Mouse (Mus musculus): ENCODE results near the gene Sulf2. TPM values are rescaled to one million over a fixed set of nuclear protein-coding genes. Genes with fewer than 3 reads are reported as not detected.

The Sulf2 gene
- total RNA-seq, 2 experiments from 2014 or later = 3.4 to 3.7 TPM

DNA sequence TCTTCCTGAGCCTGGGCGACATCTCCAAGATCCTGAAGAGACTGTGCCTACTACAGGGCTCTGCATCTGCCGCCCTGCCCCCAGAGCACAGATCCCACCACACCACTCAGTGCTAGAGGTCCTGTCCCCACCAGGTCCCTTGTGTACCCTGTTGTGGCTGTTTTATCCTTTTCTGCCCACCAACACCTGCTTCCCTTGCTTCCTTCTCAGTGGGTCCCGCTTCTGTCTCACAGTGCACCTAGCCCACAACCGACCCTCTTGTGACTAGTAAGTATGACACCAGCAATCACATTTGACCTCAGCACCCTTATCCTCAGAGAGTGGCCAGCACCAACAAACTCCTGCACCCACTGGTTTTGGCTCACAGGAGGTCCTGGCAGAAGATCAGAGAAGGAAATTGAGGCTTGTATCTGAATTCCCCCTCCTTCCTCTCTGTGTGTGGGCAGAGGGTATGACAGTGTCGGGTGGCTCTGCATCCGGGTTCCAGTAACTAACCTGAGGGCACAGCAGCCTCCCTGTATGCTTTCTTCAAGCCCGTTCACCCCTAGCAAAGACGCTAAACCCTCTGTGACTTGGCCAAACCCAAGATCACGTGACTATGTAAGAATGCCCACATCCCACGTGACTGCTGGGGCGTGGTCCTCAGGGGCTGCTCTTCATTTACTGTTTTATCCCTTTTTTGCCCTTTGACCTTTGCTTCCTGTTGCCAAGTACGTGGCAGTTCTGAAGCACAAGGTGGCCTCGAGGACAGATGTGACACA lies 29.8 kb downstream of the Sulf2 start:
- no peak for ATAC-seq (replicated peaks; ENCODE audit: low FRiP score, poor library complexity, severe bottlenecking)

DNA sequence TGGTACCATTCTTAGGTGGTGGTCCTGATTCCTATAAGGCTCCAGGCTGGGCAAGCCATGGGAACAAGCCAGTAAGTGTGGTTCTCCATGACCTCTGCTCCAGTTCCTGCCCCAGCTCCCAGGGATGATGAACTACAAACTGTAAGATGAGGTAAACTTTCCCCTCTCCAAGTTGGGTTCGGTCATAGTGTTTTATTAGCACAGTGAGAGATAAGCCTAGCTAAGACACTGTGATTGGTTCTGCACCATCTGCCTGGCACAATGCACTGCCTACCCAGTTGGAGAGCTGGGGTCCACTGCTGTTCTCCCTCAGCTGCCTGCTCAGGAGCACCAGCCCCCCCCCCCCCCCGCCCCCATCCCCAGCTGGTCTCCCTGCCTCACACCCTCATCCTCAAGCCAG lies 30.4 kb downstream of the Sulf2 start:
- ATAC-seq (replicated peaks; ENCODE audit: low FRiP score, poor library complexity, severe bottlenecking) = no peak

DNA sequence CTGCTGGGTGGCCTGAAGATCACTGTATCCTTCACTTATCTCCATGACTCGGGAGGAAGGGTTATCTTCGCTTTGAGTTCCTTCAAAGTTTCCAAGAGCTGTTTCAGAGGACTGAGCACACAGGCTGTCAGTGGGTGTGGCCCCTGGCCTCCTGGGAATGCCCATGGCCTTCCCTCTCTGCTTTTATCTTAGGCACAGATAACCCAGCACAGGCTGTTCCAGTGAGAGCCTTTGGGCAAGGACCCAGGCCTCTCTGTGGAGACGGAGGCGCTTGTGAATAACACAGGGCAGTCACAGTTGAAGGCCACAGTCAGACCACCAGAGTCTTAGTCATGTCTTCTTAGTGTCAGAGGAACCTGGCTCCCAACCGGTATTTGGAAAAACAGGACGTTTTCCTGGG lies 32.7 kb downstream of the Sulf2 start:
- no peak for ATAC-seq (replicated peaks; ENCODE audit: low FRiP score, poor library complexity, severe bottlenecking)

DNA sequence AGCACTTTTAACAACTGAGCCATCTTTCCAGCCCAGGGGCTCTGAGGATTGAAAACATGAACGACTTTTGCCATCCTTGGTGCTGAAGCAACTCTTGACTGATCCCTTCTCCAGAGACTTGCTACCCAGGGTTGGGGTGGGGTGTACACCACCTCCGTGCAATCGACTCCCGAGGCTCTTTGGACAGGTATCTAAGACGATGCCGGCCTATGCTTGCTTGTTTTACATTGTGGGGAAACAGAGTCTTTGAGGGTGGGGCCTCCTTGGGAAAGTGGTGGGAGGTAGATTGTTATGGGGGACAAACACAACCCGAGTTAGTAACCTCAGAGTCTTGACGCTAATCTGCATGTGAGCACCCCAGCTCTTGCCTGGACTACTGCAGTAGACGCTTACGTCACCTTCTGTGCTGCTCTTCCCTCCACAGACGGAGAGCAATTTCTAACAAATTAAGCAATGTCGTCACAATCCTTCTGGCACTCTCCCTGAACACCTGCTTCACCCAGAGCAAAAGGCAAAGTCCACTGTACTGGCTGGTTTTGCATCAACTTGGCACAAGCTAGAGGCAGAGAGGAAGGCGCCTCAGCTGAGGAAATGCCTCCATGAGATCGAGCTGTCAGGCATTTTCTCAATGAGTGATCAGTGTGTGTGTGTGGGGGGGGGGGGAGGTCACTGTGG lies 33.6 kb downstream of the Sulf2 start:
- no peak for ATAC-seq (replicated peaks; ENCODE audit: low FRiP score, poor library complexity, severe bottlenecking)

DNA sequence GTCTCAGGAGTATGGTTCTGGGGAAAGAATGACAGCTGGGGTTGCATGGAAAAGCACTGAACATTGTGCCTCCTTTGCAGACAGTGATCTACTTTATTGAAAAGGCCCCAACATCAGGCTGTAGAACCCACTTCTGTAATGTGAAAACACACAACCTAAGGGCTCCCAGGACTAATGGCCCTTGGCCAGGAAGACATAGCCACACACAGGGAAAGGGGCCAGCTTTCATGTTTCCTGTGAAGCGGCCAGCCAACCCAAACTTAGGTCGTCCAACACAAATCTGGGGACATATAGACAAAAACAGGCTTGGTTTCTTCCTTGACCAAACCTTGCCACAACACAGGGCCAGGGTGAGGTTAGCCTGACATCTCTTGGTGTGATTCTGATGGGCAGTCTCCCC lies 35.5 kb downstream of the Sulf2 start:
- ATAC-seq (replicated peaks; ENCODE audit: low FRiP score, poor library complexity, severe bottlenecking) = no peak

DNA sequence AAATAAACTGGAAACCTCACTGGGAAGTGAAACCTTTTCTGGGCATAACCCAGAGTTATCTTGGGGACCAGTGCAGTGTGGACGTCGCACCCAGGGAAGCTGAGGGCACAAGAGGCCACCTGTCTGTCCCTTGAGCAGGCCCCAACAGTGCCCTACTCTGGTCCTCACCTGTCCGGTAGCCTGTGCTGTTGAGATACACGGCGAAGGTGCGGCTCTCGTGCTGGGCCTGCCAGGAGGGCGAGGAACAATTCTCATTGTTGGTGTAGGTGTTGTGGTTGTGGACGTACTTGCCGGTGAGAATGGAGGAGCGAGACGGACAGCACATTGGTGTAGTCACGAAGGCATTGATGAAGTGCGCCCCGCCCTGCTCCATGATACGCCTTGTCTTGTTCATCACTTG lies 38.8 kb downstream of the Sulf2 start:
- no peak for ATAC-seq (replicated peaks; ENCODE audit: low FRiP score, poor library complexity, severe bottlenecking)

DNA sequence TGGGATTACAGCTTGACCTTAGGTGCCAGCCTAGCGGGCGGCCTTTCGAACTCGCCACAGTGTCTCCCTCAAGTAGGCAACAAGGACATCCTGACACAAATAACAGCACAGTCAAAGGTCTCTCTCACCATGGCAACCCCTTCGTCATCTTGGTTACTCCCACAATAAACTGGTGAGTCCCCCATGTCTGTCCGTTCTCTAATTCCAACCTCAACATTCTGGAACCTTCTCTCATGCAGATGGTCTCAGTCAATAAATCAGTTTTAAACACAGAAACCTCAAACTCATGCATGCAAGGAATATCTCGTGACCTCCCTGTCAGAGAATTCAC lies 39.2 kb downstream of the Sulf2 start:
- no peak for ATAC-seq (replicated peaks; ENCODE audit: low FRiP score, poor library complexity, severe bottlenecking)

DNA sequence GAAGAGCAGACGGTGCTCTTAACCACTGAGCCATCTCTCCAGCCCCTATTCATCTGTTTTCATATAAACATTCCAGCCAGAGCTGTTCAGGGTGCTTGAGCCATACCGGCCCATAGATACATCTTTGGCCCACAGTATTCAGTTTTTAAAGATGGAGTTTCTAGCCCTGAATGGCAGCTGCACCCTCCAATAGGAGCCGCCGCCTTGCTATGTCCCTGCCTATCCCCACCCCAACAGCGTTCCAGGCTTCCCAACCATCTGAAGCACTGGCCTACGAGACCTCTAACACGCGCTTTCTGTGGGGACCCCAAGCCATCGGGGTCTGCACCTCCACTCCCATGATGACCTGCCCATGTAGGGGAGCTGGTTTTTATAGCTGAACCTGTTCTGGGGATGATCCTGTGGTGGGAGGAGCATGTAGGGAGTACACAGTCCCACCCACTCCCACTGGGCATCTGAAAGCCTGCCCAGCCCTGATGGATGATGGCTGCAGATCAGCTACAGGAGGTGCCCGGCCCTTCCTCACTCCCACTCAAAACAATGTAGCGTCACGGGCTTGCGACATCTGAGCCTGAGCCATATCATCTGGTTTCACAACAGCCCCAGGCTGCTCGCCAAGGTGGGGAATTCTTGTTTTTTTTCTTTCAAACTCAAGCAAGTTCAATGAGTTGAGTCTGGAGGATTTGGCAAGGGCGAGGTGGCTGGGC lies 39.7 kb downstream of the Sulf2 start:
- no peak for ATAC-seq (replicated peaks; ENCODE audit: low FRiP score, poor library complexity, severe bottlenecking)

DNA sequence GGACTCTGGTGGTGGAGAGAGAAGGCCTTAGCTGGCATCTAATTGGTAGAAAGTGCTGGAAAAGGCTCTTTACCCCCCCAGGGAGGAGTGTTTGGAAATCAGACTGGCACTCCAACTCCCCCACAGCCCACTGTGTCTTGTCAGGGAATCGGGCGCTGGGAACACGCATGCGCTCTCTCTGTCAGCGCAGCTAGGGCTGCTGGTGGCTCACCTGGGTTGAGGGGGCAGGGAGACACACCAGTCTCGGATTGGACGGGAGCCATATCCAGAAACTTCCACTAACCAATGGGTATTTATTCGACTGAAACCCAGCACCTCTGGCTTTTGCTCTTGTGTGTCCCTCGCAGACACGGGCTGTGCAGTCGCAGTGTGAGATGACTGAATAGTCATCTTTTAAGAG lies 42.5 kb downstream of the Sulf2 start:
- no peak for ATAC-seq (replicated peaks; ENCODE audit: low FRiP score, poor library complexity, severe bottlenecking)

DNA sequence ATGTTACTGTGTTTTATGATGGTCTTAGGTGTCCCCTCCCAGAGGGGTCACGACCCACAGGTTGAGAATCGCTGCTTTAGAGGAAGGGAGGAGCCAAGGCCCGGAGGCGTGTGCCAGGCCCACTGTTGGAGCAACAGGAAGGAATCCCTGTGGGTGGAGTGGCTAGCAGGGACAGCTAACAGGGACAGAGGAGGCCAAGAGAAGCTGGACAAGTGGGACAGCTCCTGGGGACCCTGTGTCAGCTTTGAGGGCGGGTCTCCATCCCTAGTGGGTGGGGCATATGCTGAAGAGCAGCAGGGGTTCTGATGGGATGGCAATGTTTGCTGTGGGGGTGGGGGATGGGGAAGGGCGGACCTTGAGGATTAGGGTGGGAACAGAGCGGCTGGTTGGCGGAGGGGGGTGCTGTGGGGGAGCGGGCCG lies 43.6 kb downstream of the Sulf2 start:
- no peak for ATAC-seq (replicated peaks; ENCODE audit: low FRiP score, poor library complexity, severe bottlenecking)

DNA sequence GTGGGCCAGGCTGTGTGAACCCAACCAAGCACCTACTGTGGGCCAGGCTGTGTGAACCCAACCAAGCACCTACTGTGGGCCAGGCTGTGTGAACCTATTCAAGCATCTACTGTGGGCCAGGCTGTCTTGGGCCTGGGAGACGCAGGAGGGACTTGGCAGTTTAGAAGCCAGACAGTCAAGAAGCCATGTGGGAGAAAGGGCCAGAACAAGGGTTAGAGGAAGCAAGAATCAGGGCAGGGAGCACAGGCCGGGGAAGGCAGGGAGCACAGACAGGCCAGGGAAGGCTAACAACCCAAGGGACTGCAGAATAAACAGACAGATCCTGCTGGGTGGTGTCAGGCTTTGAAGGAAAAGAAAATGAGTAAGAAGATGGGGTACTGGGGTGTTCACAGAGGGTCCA lies 44.2 kb downstream of the Sulf2 start:
- no peak for ATAC-seq (replicated peaks; ENCODE audit: low FRiP score, poor library complexity, severe bottlenecking)

DNA sequence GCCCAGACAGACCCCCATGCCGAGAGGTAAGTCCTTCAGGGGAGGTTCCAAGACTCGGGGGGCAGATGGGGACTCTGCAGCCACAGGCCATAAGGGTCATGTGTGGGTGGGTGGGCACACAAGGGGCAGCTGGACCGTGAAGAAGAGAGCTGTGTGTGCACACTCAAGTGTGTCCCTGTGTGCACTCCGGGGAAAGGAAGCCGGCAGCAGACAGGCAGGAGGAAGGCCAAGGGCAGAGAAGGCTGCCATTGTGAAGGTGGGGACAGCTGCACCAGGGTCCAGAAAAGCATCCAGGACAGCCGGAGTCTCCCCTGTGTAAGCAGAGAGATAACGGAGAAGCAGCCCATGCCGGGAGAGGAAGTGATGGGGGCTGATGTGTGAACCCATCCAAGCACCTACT lies 44.7 kb downstream of the Sulf2 start:
- no peak for ATAC-seq (replicated peaks; ENCODE audit: low FRiP score, poor library complexity, severe bottlenecking)

DNA sequence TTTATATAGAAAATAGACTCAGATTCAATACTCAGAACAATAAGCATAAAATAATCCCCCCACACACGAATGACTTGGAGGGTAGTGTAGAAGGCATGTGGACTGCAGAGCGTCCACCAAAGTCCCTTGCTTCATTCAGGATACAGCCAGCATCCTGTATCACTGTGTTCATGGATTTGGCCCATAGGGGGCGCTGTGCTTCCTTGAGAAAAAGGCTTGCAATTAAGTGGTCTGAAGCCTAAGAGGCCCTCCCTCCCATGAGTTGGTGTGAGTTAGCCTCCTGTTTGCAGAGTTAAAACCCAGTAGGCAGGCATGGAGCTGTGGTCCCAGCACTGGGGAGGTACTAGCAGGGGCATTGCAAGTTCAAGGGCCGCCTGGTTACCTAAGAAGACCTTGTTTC lies 47.1 kb downstream of the Sulf2 start:
- ATAC-seq (replicated peaks; ENCODE audit: low FRiP score, poor library complexity, severe bottlenecking) = no peak

DNA sequence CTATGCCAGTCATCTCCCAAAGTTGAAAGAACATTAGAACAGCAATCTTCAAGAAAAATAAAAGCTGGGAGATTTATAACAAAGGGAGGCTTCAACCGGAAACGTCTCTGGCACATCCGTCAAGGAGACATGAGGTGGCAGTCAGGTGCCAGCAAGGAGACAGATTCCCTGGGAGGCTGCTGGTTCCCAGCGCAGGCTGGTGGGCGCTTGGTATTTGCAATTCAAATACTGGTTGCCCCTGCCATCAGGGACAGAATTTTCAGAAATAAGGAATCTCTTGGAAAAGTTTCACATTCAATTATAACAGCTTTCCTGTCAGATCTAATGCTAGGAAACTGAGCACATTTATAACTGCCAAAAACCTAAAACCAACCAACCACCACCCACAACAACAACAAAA lies 47.6 kb downstream of the Sulf2 start:
- no peak for ATAC-seq (replicated peaks; ENCODE audit: low FRiP score, poor library complexity, severe bottlenecking)

DNA sequence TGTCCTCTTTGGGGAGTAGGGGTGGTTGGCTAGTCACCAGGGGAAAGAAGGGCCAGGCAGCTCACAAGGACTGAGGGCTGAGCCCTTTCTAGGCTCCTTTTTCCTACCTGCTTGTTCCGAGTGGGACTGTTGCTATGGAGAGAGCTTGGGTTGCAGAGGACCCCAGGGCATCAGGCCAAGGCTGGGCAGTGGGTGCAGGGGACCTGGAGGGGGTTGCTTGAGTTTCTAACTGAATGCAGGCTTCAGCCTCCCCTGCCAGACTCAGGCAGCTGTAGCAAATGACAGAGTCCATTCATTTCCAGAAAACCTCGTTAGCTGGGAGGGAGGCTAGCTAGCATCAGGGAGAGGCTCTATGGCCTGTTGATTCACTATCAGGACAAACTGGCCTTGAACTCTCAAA lies 48.8 kb downstream of the Sulf2 start:
- ATAC-seq (replicated peaks; ENCODE audit: low FRiP score, poor library complexity, severe bottlenecking) = no peak

DNA sequence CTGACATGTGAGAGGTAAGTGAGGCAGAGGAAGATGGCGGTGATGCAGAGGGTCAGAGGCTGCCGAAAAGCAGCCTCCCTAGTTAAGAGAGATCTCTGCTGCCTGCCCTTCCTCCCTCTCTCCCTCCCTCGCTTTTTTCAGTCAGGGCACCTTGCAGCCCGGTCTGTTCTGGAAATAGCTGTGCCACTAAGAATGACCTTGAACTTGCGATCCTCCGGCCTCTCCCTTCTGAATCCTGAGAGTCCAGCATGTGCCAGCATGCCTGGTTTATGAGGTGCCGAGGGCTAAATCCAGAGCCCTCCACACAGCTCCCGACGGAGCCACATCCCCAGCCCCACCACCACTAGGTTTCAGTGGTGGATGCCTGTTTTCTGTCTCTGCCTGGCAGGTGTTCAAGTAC lies 49.6 kb downstream of the Sulf2 start:
- no peak for ATAC-seq (replicated peaks; ENCODE audit: low FRiP score, poor library complexity, severe bottlenecking)

DNA sequence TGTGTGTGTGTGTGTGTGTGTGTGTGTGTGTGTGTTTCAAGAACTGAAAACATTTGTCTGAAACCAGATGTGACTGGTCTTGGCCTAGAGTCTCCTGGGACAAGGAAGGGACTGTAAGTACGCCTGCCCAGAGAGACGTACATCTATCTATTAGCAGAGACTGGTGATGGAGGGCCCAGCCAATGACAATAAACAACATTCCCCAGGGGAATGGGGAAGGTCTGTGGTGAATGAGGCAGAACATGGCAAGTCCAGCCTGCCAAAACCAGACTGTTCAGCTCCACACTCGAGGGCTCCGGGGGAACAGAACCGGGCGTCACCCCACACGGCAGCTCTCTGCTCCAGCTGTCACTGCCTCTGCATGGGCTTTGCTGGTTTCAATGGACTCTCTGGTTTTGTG lies 52.6 kb downstream of the Sulf2 start:
- ATAC-seq (replicated peaks; ENCODE audit: low FRiP score, poor library complexity, severe bottlenecking) = no peak

DNA sequence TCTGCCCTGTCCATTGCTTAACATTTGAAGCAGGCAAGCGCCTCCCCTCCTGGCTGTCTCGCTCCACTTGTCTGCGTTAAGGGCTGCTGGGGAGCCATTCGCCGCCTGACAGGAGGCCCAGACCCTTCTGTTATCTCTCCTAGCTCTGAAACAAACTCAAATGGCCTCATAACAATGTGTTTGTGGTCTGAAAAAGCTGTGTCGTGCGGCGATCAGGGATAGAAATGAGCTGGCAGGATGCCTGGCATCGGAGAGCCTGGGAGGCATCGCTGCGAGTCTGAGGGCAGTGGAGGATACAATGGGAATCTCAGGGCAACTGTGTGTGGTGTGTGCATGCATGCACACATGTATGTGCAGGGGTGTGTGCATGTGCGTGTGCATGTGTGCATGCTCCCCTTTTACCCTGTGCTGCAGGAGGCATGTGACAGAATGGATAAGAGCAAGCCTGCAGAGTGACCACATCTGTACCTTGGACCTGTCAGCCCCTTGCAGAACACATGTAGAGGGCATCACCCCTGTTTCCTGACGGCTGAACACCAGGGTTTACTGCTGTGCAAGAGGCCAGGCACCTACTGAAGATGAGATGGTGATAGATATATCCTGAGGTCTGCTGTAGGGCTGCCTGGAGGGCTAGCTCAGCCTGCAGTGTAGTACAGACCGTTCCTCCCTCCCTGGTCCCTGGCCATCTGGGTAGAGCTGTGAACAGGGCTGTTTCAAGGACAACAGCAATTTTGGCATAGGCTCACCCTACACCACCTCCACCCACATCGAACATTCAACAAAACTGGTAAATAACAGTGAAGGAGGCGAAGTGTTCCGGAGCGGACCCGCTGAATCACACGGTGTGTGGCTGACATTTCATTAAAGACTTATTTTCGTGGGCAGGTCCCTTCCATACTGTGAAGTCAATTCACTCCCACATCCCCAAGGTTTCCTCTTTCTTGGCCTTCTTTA lies 54.9 kb downstream of the Sulf2 start:
- no peak for ATAC-seq (replicated peaks; ENCODE audit: low FRiP score, poor library complexity, severe bottlenecking)

DNA sequence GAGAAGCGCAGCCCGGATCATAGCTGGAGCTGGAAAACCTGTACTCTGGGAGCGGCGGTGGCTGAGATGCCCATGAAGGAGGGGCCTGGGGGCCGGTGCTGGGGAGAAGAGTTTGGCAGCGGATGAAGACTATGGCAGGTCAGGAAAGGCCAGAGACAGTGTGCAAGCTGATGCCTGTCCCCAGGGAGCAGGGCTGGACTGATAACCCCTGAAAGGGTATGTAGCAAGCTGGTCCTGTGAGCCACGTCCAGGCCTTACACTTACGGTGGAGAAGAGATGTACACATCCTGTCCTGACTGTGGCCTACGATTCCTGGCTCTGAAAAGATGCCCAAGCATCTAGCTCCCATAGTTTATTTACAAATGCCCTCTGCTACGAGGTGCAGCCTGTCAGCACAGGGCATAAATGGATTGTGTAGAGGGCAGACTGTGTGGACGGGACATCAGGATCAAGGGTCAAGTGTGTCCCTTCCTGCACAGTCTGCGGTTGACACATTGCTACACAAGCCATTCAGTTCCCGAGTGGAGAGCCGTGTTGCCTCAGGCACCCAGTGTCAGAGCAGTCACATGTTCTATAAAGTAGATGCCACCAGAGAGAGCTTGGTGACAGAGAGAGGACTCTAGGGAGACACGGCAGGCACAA lies 57.0 kb downstream of the Sulf2 start:
- ATAC-seq (replicated peaks; ENCODE audit: low FRiP score, poor library complexity, severe bottlenecking) = no peak

Data from erythroid progenitor cell, adult 5-6 weeks (primary cell).